ENCODE assay signal across 8 mouse cellular contexts in the genomic region with DNA sequence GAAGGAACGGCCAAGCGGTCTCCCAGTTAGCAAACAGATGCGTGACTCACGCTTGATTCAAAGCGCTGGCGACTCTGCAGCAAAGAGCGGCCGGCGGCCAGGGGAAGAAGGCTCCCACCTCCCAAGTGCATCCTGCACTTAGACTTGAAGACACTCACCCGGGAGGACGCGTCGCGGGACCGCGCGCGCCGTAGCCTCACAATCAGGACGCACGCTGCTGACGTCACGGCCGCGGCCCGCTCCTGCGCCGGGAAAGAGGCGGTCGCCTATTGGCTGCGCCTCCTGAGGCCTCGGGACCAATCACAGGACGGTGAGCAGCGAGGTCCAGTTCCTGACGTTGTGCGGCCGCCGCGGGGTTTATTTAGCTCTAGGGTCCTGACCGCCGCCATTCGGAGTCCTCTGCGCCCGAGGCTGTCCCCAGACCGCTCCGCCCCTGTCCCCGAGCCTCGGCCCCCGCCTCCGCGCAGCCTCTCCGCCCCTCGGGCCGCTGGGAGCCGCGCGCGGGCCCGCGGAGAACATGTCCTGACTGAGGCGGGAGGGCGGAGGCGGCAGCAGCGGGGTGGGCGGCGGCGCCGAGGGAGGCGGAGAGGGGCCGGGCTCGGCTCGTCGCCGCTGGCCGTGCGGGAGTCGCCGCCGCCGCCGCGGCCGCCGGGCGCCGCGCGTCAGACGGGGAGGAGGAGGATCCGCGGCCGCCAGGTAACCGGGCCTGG. TPM values are rescaled to one million over a fixed set of nuclear protein-coding genes. Genes with fewer than 3 reads are reported as not detected.
DNase-seq lines count a peak whose midpoint lies in the region; ATAC-seq and TF ChIP-seq lines count a peak whose summit lies in the region.

Gene Zranb1, plus strand, starts transcription at position 293 of the 710 bp plus-strand sequence.

- peak; percentile 98 for ATAC-seq in G1E (ENCODE audit: extremely low read depth, insufficient number of reproducible peaks, low FRiP score, poor library complexity, severe bottlenecking)
- ATAC-seq in forebrain, embryonic 16.5 days = peak; percentile 100
- ATAC-seq in lung, embryonic 14.5 days (ENCODE audit: insufficient read depth) = peak; percentile 100

- TF ChIP-seq POLR2A in olfactory bulb, adult 2 months (IDR thresholded peaks at IDR 0.05; ENCODE audit: insufficient read depth, low read depth, low read length) = peak; percentile 83
- peak; percentile 62 for TF ChIP-seq POLR2A in thymus, adult 2 months (IDR thresholded peaks at IDR 0.05; ENCODE audit: control insufficient read depth, extremely low read depth, insufficient read depth, low read length, poor library complexity)

- H3K27ac ChIP-seq in forebrain, embryonic 16.5 days (ENCODE audit: low read length) = peak within 1 kb of the TSS; percentile 98
- H3K27ac ChIP-seq in layer of hippocampus, adult 2 months = peak within 1 kb of the TSS; percentile 98
- H3K27ac ChIP-seq in lung, embryonic 14.5 days (ENCODE audit: low read depth) = peak within 1 kb of the TSS; percentile 99
- peak within 1 kb of the TSS; percentile 77 for H3K27ac ChIP-seq in olfactory bulb, adult 2 months (ENCODE audit: insufficient read depth, low read depth, low read length)
- peak within 1 kb of the TSS; percentile 29; the same call in 1 of the 2 replicates for H3K27ac ChIP-seq in thymus, adult 2 months (ENCODE audit: control insufficient read depth, insufficient read depth, low read length)

- peak within 1 kb of the TSS; percentile 86 for H3K4me2 ChIP-seq in forebrain, embryonic 16.5 days (ENCODE audit: low read length)
- peak within 1 kb of the TSS; percentile 79 for H3K4me2 ChIP-seq in lung, embryonic 14.5 days

- no peaks in the 10 kb centered on the region for H3K27me3 ChIP-seq in G1E (ENCODE audit: insufficient read depth, low read length)
- no peaks in the 10 kb centered on the region for H3K27me3 ChIP-seq in forebrain, embryonic 16.5 days (replicated peaks; ENCODE audit: control insufficient read depth, insufficient read depth, low read length)
- H3K27me3 ChIP-seq in lung, embryonic 14.5 days (ENCODE audit: insufficient read depth, low read length) = no peaks in the 10 kb centered on the region
- no peaks in the 10 kb centered on the region for H3K27me3 ChIP-seq in thymus, adult 2 months (ENCODE audit: control insufficient read depth, insufficient read depth, low read length)

- TF ChIP-seq CTCF in G1E (IDR thresholded peaks at IDR 0.05; ENCODE audit: low read depth, low read length) = no peak
- no peak for TF ChIP-seq CTCF in layer of hippocampus, adult 2 months (conservative IDR thresholded peaks at IDR 0.05)
- TF ChIP-seq CTCF in lung, embryonic 14.5 days (IDR thresholded peaks at IDR 0.05; ENCODE audit: low read depth) = no peak
- no peak for TF ChIP-seq CTCF in olfactory bulb, adult 2 months (IDR thresholded peaks at IDR 0.05; ENCODE audit: insufficient read depth, low read depth, low read length)
- TF ChIP-seq CTCF in thymus, adult 2 months (IDR thresholded peaks at IDR 0.05; ENCODE audit: borderline replicate concordance, control insufficient read depth, extremely low read depth, insufficient read depth, low read length, poor library complexity) = 0 out of 2 replicates have a peak, but pooled peaks have one; percentile 23

- H3K4me1 ChIP-seq in G1E (ENCODE audit: insufficient read depth, low read depth, low read length) = peaks cover 13% of the 10 kb centered on the region
- H3K4me1 ChIP-seq in forebrain, embryonic 16.5 days (replicated peaks; ENCODE audit: control insufficient read depth, insufficient read depth, low read length) = peaks cover 15% of the 10 kb centered on the region
- 0 out of 2 replicates have a peak, but pooled peaks cover 7% of the 10 kb centered on the region for H3K4me1 ChIP-seq in lung, embryonic 14.5 days (ENCODE audit: insufficient read depth)
- no peaks in the 10 kb centered on the region for H3K4me1 ChIP-seq in olfactory bulb, adult 2 months (ENCODE audit: control insufficient read depth, insufficient read depth, low read length)
- H3K4me1 ChIP-seq in thymus, adult 2 months (replicated peaks; ENCODE audit: control insufficient read depth, insufficient read depth, low read length) = no peaks in the 10 kb centered on the region

- peak within 1 kb of the TSS; percentile 99 for H3K4me3 ChIP-seq in G1E (ENCODE audit: low read depth, low read length)
- peak within 1 kb of the TSS; percentile 94 for H3K4me3 ChIP-seq in forebrain, embryonic 16.5 days (replicated peaks; ENCODE audit: low read length)
- peak within 1 kb of the TSS; percentile 88 for H3K4me3 ChIP-seq in layer of hippocampus, adult 2 months
- peak within 1 kb of the TSS; percentile 93 for H3K4me3 ChIP-seq in lung, embryonic 14.5 days (ENCODE audit: low read depth, low read length)
- peak within 1 kb of the TSS; percentile 97 for H3K4me3 ChIP-seq in olfactory bulb, adult 2 months (ENCODE audit: insufficient read depth, low read depth, low read length)
- H3K4me3 ChIP-seq in thymus, adult 2 months (ENCODE audit: control insufficient read depth, insufficient read depth, low read length) = peak within 1 kb of the TSS; percentile 72

- peak; percentile 87 for DNase-seq in G1E (ENCODE audit: low spot score)
- peak; percentile 98 to 99 for DNase-seq in cerebellum, adult 18-20 months
- peak; percentile 98 for DNase-seq in heart, postnatal 36 days
- peak; percentile 98 for DNase-seq in layer of hippocampus, adult 2 months (ENCODE audit: low spot score in 2 of 2)
- peak; percentile 99 for DNase-seq in lung, embryonic 14.5 days
- peak; percentile 98 for DNase-seq in thymus, adult 2 months

- no peaks in the 10 kb centered on the region for H3K9me3 ChIP-seq in G1E (replicated peaks)
- H3K9me3 ChIP-seq in forebrain, embryonic 16.5 days (ENCODE audit: control insufficient read depth, low read length) = no peaks in the 10 kb centered on the region
- H3K9me3 ChIP-seq in lung, embryonic 14.5 days (ENCODE audit: low read depth, low read length) = no peaks in the 10 kb centered on the region

- WGBS in forebrain, embryonic 16.5 days = 0% methylated on average over 71 of the region's 93 CpGs
- WGBS in lung, embryonic 14.5 days = under 1% methylated on average over 74 of the region's 93 CpGs
- WGBS in olfactory bulb, adult 2 months = under 1% methylated on average over 93 of the region's 93 CpGs
- under 1% methylated on average over 89 of the region's 93 CpGs for WGBS in thymus, adult 2 months

- no peaks in the 10 kb centered on the region for H3K36me3 ChIP-seq in G1E (replicated peaks)
- H3K36me3 ChIP-seq in forebrain, embryonic 16.5 days (ENCODE audit: control insufficient read depth, insufficient read depth) = no peaks in the 10 kb centered on the region
- H3K36me3 ChIP-seq in lung, embryonic 14.5 days (ENCODE audit: insufficient read depth) = no peaks in the 10 kb centered on the region
- H3K36me3 ChIP-seq in thymus, adult 2 months (ENCODE audit: control insufficient read depth, insufficient read depth, low read length) = no peaks in the 10 kb centered on the region

- intact Hi-C loops in heart, postnatal 36 days (cut with DNase I) = loop anchor here (5.0 kb wide), 3 partner anchors 71 to 191 kb away; partner anchors contain the start of genes Ctbp2, Eef1akmt2 and Fgfr2

- H3K9ac ChIP-seq in forebrain, embryonic 16.5 days (replicated peaks; ENCODE audit: low read depth, low read length) = peak within 1 kb of the TSS; percentile 96
- peak within 1 kb of the TSS; percentile 95 for H3K9ac ChIP-seq in lung, embryonic 14.5 days

RNA-seq across cellular contexts. Expression of gene Zranb1, which starts in this region (rescaled TPM):
- total RNA-seq in G1E (2014; fragmentation: Nextera tagmentation) (32.4 and 39.2 TPM in 2 replicates), G1E (2017) (33.6 and 35.6 TPM in 2 replicates)
- polyA plus RNA-seq in G1E (2012) = 1.9 and 3.0 TPM in 2 replicates
- polyA plus RNA-seq in forebrain, embryonic 16.5 days (2015; fragmentation: Nextera tagmentation; extraction: Ambion mirVana) = 22.6 and 22.8 TPM in 2 replicates
- 10 to 100 TPM; 36.3 to 41.7 TPM for total RNA-seq in heart, postnatal 36 days (2021)
- total RNA-seq in layer of hippocampus, adult 2 months (2021) = 10 to 100 TPM; 45.9 to 46.3 TPM
- polyA plus RNA-seq in lung, embryonic 14.5 days (2014; fragmentation: Nextera tagmentation; extraction: Ambion mirVana) = 15.0 and 15.5 TPM in 2 replicates
- not detected in 2 replicates for polyA plus RNA-seq in olfactory bulb, adult 2 months (2012; ENCODE audit: insufficient read depth, insufficient read length, low replicate concordance, missing spikeins)
- polyA plus RNA-seq in thymus, adult 2 months (2012; rRNA removed) = 8.5 TPM in 2 replicates

Comparison
In these comparisons a context has a peak if more than half of its experiments do, and no peak if none do; other contexts are left out.
1. Peak in every context shown above with its lines: DNase-seq, ATAC-seq, H3K4me3 ChIP-seq and H3K27ac ChIP-seq.
2. H3K27ac ChIP-seq: peak in every context shown above with its lines; median percentile 99 in lung, embryonic 14.5 days; 98 in forebrain, embryonic 16.5 days; 98 in layer of hippocampus, adult 2 months; 77 in olfactory bulb, adult 2 months; 29 in thymus, adult 2 months.